Mouse (Mus musculus) neural tube, embryonic 14.5 days (tissue): ENCODE data around the gene Ppt2. TPM values are rescaled to one million over a fixed set of nuclear protein-coding genes. Genes with fewer than 3 reads are reported as not detected.

Source experiments
- ATAC-seq: fragments of 200-750 bp; cut with Nextera tagmentation; 2 replicates; pipeline ENCODE4 v1.8.0; 2017; ENCODE audit warnings: low read depth, mild to moderate bottlenecking, moderate TSS enrichment, moderate library complexity
- H3K27ac ChIP-seq: fragments of 300-500 bp; sonication (generic); 2 replicates; pipeline ENCODE4 v1.5.1; 2014; ENCODE audit warnings: low read depth, mild to moderate bottlenecking, control low read depth, low read length, moderate library complexity, mixed read lengths
- H3K27me3 ChIP-seq: fragments of 300-500 bp; sonication (generic); 2 replicates; pipeline ENCODE4 v1.6.1; 2014; ENCODE audit warnings: low read length; ENCODE audit not compliant: control insufficient read depth, insufficient read depth
- H3K36me3 ChIP-seq: fragments of 300-500 bp; sonication (generic); 2 replicates; pipeline ENCODE4 v1.6.1; 2014; ENCODE audit warnings: low read length, mixed read lengths; ENCODE audit not compliant: control insufficient read depth, insufficient read depth
- H3K4me1 ChIP-seq: fragments of 300-500 bp; sonication (generic); 2 replicates; pipeline ENCODE4 v1.6.1; 2014; ENCODE audit warnings: low read length; ENCODE audit not compliant: control insufficient read depth, insufficient read depth
- H3K4me2 ChIP-seq: fragments of 300-500 bp; sonication (generic); 2 replicates; pipeline ENCODE4 v1.6.1; 2014; ENCODE audit warnings: mild to moderate bottlenecking, low read depth, low read length, control low read depth
- H3K4me3 ChIP-seq: fragments of 300-500 bp; sonication (generic); 2 replicates; pipeline ENCODE4 v1.5.1; 2014; ENCODE audit warnings: low read depth, low read length, control low read depth, mixed read lengths
- H3K9ac ChIP-seq: fragments of 300-500 bp; sonication (generic); replicated peaks from 2 replicates; pipeline ENCODE4 v1.6.1; 2014; ENCODE audit warnings: low read depth, mild to moderate bottlenecking, control low read depth, low read length, mixed read lengths
- H3K9me3 ChIP-seq: fragments of 300-500 bp; sonication (generic); 2 replicates; pipeline ENCODE4 v1.6.1; 2016; ENCODE audit warnings: low read length; ENCODE audit not compliant: control insufficient read depth
- WGBS: fragments of 180-500 bp; shearing (Covaris S2); extraction: QIAGEN DNeasy Blood & Tissue Kit; methylation state at CpG from one replicate; pipeline ENCODE4 v1.1.7; 2014; 5-methylcytosine and 5-hydroxymethylcytosine counted together
- polyA plus RNA-seq: library from polyadenylated mRNA; unstranded; fragments of >200 nt; fragmentation: Nextera tagmentation; extraction: Ambion mirVana; gene quantifications from 2 replicates; pipeline ENCODE4 v1.2.1, GENCODE M21; 2014

The Ppt2 gene
- polyA plus RNA-seq, 1 experiment from 2014 or later, result 25.4 TPM

DNA sequence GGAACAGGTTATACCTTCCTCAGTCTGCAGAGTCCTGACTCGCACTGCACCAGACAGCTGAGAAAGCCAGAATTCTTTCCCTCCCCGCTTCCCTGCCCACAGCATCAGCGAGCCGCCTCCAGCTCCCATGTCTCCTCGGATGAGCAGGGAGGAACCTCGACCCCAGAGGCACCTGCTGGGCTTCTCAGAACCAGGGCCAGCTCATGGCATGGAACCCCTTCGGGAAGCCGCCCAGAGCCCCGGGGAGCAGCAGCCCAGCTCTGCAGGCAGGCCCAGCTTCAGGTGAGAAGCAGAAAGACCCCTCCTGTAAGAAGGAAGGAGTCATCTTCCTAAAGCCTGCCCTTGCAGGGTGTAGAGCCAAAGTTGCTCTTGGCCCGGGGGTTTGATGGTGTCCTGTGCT lies 24.2 kb upstream of the Ppt2 start:
- H3K4me3 ChIP-seq, result no peak overlapping the region
- no peak overlapping the region for H3K4me2 ChIP-seq
- WGBS, result 92% methylated on average over 10 of the region's 10 CpGs
- no peak for ATAC-seq
- H3K27me3 ChIP-seq, result no peaks in the 10 kb centered on the region
- no peak overlapping the region for H3K27ac ChIP-seq
- H3K9me3 ChIP-seq, result no peaks in the 10 kb centered on the region
- peaks cover 8% of the 10 kb centered on the region for H3K4me1 ChIP-seq
- no peak overlapping the region for H3K9ac ChIP-seq
- H3K36me3 ChIP-seq, result peaks cover 35% of the 10 kb centered on the region

DNA sequence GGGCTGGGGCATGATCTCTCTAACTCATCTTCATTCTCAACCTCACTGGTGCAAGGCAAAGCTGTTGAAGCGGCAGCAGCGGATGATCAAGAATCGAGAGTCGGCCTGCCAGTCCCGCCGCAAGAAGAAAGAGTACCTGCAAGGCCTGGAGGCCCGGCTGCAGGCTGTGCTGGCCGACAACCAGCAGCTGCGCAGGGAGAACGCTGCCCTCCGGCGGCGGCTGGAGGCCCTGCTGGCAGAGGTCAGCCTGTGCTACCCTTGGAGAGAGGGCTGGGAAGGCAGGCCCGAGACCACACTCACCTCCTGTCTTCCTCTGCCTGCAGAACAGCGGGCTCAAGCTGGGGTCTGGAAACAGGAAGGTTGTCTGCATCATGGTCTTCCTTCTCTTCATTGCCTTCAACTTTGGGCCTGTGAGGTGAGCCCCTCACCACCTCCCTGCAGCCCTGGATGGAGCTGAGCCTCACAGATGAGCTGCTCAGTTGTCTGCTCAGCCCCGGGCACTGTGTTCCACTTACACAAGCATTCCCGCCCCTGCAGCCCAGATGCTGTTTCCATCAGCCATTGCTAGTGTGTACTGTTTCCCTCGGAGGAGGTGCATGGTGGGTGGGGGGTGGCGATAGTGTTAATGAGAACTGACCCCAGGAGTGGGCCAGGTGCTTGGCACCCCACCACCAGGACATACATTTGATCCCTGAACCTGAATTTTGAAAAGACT lies 23.4 kb upstream of the Ppt2 start:
- no peaks in the 10 kb centered on the region for H3K9me3 ChIP-seq
- WGBS, result 51% methylated on average over 17 of the region's 19 CpGs
- peaks cover 35% of the 10 kb centered on the region for H3K36me3 ChIP-seq
- no peak overlapping the region for H3K27ac ChIP-seq
- H3K4me3 ChIP-seq, result no peak overlapping the region
- no peak for ATAC-seq
- H3K9ac ChIP-seq, result no peak overlapping the region
- H3K4me2 ChIP-seq, result no peak overlapping the region
- H3K27me3 ChIP-seq, result no peaks in the 10 kb centered on the region
- H3K4me1 ChIP-seq, result peaks cover 9% of the 10 kb centered on the region

DNA sequence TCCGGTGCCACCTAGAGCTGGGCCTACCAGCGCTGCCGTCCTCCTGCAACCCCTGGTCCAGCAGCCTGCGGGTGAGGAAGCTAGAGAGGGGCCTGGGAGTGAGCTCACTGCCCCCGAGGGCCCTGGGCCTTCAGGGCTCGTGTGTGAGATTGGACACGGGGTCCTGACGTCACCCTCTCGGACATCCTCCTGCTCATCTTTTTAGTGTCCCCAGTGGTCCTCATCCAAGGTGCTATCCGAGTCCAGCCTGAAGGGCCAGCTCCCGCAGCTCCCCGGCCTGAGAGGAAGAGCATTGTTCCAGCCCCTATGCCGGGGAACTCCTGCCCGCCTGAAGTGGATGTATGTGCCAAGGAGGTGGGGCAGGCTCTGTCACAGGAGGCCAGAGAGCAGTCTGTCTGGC lies 22.5 kb upstream of the Ppt2 start:
- ATAC-seq, result no peak
- WGBS, result 94% methylated on average over 14 of the region's 14 CpGs
- peaks cover 35% of the 10 kb centered on the region for H3K36me3 ChIP-seq
- H3K9ac ChIP-seq, result no peak overlapping the region
- no peak overlapping the region for H3K27ac ChIP-seq
- no peak overlapping the region for H3K4me2 ChIP-seq
- no peaks in the 10 kb centered on the region for H3K9me3 ChIP-seq
- H3K4me3 ChIP-seq, result no peak overlapping the region
- H3K27me3 ChIP-seq, result no peaks in the 10 kb centered on the region
- peaks cover 12% of the 10 kb centered on the region for H3K4me1 ChIP-seq

DNA sequence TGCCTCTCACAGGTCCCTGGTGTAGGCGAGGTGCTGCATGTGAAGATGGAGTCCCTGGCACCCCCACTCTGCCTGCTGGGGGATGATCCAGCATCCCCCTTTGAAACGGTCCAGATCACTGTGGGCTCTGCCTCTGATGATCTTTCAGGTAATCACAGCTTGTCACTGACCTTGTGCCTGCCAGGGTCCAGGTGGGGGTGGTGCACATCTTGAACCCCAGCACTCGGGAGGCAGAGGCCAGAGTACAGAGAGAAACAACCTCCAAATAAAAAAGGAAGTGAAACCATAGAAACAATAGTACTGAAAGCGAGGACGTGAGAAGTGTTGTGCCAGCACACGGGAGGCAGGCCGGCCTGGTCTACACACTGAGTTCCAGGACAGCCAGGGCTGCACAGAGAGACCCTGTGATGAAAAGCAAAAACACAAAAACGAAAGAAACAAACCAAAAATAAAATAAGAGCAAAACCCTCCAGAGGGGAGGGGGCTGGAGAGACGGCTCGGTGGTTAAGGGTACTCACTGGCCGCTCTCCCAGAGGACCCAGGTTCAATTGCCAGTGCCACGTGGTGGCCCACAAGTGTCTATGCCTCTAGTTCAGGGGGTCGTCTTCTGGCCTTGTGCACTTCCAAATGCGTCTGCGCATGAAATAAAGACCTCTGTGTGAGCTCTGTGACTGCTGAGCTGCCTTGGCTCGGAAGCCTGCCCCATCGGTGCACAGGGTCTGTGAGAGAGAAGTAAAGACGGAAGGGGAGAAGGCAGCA lies 21.0 kb upstream of the Ppt2 start:
- Histone ChIP-seq H3K27ac (no peak overlapping the region), H3K27me3 (no peaks in the 10 kb centered on the region), H3K4me2 (no peak overlapping the region), H3K4me1 (peaks cover 20% of the 10 kb centered on the region), H3K9ac (no peak overlapping the region), H3K4me3 (no peak overlapping the region), H3K36me3 (peaks cover 30% of the 10 kb centered on the region), H3K9me3 (no peaks in the 10 kb centered on the region)
- 89% methylated on average over 18 of the region's 18 CpGs for WGBS
- ATAC-seq, result no peak

DNA sequence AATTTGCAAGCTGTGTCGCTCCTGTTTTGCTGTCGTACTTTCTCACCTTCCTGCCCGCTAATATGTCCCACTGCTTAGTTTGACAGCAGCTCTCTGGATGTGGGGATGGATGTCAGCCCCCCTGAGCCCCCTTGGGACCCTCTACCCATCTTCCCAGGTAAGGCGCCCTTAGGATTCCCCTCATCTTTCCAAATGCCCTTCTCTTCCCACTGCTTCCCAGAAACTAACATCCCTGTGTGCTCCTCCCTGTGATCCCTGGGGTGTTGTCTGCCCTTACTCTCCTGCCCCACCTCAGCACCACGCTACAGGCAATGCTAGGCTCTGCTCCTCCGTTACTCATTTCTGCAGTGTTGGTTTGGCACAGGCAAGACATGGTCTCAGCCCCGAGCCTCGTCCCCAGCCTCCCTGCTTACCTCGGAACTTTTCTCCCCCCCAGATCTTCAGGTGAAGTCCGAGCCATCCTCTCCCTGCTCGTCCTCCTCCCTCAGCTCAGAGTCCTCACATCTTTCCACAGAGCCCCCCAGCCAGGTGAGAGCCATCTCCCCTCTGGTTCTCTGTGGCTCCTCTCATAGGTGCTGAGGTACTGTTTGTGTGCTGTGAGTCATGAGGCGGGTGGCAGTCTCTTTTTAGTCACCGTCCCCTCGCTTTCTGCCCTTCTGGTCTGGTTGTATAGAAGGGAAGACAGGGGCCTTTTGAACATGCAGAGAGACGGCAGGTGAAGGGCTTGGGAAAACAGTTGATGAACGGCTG lies 20.0 kb upstream of the Ppt2 start:
- Histone ChIP-seq H3K4me2 (peak overlapping the region; percentile 81), H3K27ac (no peak overlapping the region), H3K4me1 (peaks cover 20% of the 10 kb centered on the region), H3K4me3 (peak overlapping the region; percentile 100), H3K9me3 (no peaks in the 10 kb centered on the region), H3K9ac (no peak overlapping the region), H3K36me3 (peaks cover 29% of the 10 kb centered on the region), H3K27me3 (no peaks in the 10 kb centered on the region)
- no peak for ATAC-seq
- WGBS, result 87% methylated on average over 16 of the region's 16 CpGs

DNA sequence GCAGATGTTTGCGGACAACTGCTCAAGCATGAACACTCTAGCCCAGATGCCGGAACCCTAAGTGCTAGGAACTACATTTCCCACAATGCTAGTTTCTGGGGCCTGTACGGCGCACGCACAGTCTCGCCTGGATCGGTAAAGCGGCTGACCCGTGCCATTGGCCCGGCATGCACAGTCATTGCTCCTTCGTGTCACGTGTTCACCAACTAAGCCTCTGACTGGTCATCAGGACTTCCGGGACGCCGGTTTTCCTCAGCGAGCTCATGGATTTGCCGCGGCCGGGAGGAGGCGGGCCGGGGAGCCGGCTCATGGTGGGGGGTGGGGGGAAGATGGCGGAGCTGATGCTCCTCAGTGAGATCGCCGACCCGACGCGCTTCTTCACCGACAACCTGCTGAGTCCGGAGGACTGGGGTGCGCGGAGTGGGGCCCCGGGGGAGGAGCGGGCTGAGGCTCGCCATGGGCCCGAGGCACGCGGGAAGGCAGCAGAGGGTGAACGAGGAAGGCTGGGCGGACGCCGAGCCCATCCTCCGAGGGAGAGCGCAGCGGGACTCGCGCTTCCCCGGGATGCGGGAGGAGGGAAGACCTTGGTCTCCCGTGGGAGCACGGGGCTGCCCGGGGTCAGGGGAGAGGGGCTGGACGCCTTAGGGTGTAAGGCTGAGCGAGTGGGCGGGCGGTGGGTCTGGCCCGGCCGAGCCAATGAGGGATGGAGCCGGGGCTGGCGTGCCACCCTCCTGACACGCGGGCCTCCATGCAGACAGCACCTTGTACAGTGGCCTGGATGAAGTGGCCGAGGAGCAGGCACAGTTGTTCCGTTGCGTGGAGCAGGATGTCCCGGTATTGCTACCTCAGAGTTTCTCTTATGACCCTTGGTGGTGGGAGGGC lies 18.8 kb upstream of the Ppt2 start, which contains the start of gene Atf6b:
Gene Atf6b (plus strand): TSS at position 241 of the 882 bp plus-strand sequence.
- Histone ChIP-seq H3K9ac (peak within 1 kb of the TSS; percentile 94), H3K4me2 (peak within 1 kb of the TSS; percentile 81), H3K4me3 (peak within 1 kb of the TSS; percentile 100), H3K9me3 (no peaks in the 10 kb centered on the region), H3K4me1 (peaks cover 20% of the 10 kb centered on the region), H3K36me3 (peaks cover 20% of the 10 kb centered on the region; the same call in 1 of the 2 replicates), H3K27me3 (no peaks in the 10 kb centered on the region), H3K27ac (peak within 1 kb of the TSS; percentile 75)
- ATAC-seq, result peak; percentile 97
- under 1% methylated on average over 63 of the region's 66 CpGs for WGBS

DNA sequence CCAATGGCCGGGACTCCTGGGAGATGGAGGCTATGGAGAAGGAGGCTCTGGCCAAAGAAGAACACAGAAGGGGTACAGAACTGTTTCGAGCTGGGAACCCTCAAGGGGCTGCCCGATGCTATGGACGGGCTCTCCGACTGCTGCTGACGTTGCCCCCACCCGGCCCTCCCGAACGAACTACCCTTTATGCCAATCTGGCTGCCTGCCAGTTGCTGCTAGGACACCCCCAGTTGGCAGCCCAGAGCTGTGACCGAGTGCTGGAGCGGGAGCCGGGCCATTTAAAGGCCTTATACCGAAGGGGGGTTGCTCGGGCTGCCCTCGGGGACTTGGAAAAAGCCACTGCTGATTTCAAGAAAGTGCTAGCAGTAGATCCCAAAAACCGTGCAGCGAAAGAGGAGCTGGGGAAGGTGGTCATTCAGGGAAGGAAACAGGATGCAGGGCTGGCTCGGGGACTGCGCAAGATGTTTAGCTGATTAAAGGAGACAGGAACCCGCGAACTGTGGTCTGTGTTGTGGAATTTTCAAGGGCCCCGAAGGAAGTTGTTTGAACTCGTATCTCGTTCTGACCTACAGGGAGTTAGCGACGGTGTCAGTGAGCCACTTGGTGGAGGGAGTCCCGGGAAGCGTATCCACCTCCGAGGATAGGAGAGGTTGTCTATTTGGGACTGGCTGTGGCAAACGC lies 17.7 kb upstream of the Ppt2 start:
- Histone ChIP-seq H3K4me1 (peaks cover 20% of the 10 kb centered on the region), H3K36me3 (peaks cover 9% of the 10 kb centered on the region; the same call in 1 of the 2 replicates), H3K27me3 (no peaks in the 10 kb centered on the region), H3K9ac (no peak overlapping the region), H3K27ac (no peak overlapping the region), H3K4me2 (peak overlapping the region; percentile 47), H3K9me3 (no peaks in the 10 kb centered on the region), H3K4me3 (no peak overlapping the region)
- WGBS, result 87% methylated on average over 30 of the region's 30 CpGs
- no peak for ATAC-seq

DNA sequence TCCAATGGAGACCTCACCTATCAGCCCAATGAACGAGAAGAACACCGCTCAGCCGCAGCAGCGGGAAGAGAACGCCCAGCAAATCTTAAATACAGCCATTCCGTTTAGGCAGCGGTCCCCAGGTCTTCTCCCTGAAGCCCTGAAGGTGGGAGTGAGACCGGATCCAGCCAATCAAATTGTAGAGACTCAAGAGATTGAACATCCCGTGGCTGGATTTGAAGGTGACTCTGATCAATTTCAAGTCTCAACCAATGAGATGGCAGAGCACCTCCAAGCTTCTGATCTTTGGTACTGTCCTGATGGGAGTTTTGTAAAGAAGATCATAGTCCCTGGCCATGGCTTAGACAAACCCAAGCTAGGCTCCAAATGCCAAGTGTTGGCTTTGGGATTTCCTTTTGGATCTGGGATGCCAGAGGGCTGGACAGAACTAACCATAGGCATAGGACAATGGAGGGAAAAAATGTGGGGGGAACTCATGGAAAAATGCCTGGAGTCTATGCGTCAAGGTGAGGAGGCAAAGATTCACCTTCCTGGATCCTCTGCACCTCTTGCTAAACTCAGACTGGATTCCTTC lies 17.0 kb upstream of the Ppt2 start:
- H3K4me3 ChIP-seq, result peak overlapping the region; percentile 47
- H3K4me1 ChIP-seq, result peaks cover 20% of the 10 kb centered on the region
- WGBS, result 41% methylated on average over 10 of the region's 10 CpGs
- no peaks in the 10 kb centered on the region for H3K9me3 ChIP-seq
- ATAC-seq, result no peak
- peaks cover 2% of the 10 kb centered on the region; the same call in 1 of the 2 replicates for H3K36me3 ChIP-seq
- H3K4me2 ChIP-seq, result peak overlapping the region; percentile 47
- H3K9ac ChIP-seq, result peak overlapping the region; percentile 43
- no peaks in the 10 kb centered on the region for H3K27me3 ChIP-seq
- H3K27ac ChIP-seq, result peak overlapping the region; percentile 31; the same call in 1 of the 2 replicates
